Mouse (Mus musculus): ENCODE measurements around the gene Pafah1b3.
"Not testable (repeated sequence)": the region's sequence is repeated elsewhere in the genome, so short reads cannot be mapped to it uniquely, and the experiment has no call there.

Gene Pafah1b3

DNA sequence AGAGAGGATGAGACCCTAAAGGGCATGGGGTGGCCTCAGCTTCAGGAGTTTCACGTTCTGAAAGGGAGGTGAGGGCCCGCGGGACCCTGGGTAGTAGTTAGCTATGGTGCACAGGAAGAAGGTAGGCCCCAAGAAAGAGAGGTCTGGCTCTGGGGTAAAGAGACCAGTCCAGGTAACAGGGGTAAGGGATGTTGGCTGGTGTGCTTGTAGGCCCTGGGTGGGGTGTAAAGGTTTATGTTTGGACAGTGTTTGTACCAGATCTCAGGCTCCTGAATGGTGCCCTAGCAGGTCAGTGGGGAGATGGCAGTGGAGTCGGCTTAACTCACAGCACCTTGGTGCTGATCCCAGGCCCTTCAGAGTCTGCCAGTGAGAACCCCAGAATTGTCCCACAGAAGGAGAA is 28.8 kb downstream of the Pafah1b3 start:
- DNase-seq (ENCODE audit: low spot score in 2 of 2): peak in 1 of 2 experiments; percentile 14

GRCm38 (mm10) chr7:25268588-25268987 is 29.2 kb downstream of the Pafah1b3 start:
- DNase-seq (ENCODE audit: low spot score in 2 of 2): no peak

GRCm38 (mm10) chr7:25267751-25268463 is 29.9 kb downstream of the Pafah1b3 start:
- peak; percentile 100 for DNase-seq (ENCODE audit: low spot score in 2 of 2)

DNA sequence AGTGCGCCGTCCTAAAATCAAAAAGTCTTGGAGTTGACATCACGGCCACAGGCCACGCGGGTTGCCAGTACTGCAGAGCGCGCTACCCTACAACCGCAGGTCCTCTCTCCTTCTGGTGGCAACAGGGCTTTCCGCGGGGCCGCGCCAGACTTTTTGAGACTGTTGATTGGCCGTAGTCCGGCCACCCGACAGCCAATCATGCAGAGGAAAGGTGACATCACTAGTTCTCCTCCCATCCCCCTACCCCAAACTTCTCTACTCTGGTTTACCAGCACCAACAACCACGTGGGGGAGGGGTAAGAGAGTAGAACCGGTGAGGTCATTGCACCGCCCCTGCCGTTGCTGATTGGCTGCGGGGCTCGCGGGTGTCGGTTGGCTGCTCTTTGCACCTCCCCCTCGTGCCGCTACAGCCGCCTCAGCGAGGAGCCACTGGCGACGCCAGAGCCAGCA is 30.5 kb downstream of the Pafah1b3 start, which contains the start of gene Cic:
Cic (plus strand) TSS at position 404 of the 450 bp plus-strand sequence.
- DNase-seq (ENCODE audit: low spot score in 2 of 2): peak; percentile 100

DNA sequence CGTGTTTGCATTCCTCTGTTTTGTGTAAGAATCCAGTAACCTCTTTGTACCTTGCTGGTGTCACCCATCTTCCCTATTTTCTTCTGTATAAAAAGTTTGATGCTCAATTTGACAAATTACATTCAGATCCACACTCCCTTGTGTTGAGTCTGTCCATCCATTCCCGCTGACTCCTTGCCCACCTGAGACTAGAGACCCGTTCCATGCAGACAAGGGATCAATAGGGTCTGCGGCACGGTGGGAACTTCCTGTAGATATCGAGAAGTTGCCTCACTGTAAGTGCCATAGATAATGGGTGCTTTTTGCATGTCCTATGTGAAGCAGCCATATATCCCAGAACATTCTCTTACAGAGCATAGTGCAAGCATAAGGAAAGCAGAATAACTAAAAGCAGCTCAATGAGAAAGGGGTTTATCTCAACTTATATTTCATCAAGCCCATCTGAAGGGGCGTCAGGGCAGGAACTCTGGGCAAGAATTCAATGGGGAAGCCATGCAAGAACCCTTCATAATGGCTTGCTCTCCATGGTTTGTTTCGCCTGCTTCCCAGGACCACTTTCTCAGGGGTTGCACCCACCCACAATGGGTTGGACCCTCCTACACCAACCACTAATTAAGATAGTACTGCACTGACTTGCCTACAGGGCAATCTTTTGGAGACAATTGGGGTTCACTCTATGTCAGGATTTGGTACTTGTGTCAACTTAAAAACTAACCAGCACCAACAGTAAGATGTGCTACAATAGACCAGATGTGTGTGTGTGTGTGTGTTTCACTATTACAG is 31.4 kb downstream of the Pafah1b3 start:
- peak in 1 of 2 experiments; percentile 15 for DNase-seq (ENCODE audit: low spot score in 2 of 2)

GRCm38 (mm10) chr7:25265743-25266142 is 32.0 kb downstream of the Pafah1b3 start:
- not testable (repeated sequence) for DNase-seq (ENCODE audit: low spot score in 2 of 2)

GRCm38 (mm10) chr7:25263968-25264870 is 33.6 kb downstream of the Pafah1b3 start:
- no peak for DNase-seq (ENCODE audit: low spot score in 2 of 2)

- DNase-seq (ENCODE audit: low spot score in 2 of 2): no peak
Measured at GRCm38 (mm10) chr7:25261896-25262295, 35.9 kb downstream of the Pafah1b3 start.

- DNase-seq (ENCODE audit: low spot score in 2 of 2): no peak
Measured at GRCm38 (mm10) chr7:25251822-25252221, 46.0 kb downstream of the Pafah1b3 start.

- peak; percentile 79 to 81 for DNase-seq (ENCODE audit: low spot score in 2 of 2)
Measured at GRCm38 (mm10) chr7:25251071-25251791, 46.6 kb downstream of the Pafah1b3 start.

GRCm38 (mm10) chr7:25250141-25250972 is 47.4 kb downstream of the Pafah1b3 start, which contains the start of gene Erf:
Gene Erf (minus strand): TSS chr7:25250761.
- peak; percentile 93 to 96 for DNase-seq (ENCODE audit: low spot score in 2 of 2)

DNA sequence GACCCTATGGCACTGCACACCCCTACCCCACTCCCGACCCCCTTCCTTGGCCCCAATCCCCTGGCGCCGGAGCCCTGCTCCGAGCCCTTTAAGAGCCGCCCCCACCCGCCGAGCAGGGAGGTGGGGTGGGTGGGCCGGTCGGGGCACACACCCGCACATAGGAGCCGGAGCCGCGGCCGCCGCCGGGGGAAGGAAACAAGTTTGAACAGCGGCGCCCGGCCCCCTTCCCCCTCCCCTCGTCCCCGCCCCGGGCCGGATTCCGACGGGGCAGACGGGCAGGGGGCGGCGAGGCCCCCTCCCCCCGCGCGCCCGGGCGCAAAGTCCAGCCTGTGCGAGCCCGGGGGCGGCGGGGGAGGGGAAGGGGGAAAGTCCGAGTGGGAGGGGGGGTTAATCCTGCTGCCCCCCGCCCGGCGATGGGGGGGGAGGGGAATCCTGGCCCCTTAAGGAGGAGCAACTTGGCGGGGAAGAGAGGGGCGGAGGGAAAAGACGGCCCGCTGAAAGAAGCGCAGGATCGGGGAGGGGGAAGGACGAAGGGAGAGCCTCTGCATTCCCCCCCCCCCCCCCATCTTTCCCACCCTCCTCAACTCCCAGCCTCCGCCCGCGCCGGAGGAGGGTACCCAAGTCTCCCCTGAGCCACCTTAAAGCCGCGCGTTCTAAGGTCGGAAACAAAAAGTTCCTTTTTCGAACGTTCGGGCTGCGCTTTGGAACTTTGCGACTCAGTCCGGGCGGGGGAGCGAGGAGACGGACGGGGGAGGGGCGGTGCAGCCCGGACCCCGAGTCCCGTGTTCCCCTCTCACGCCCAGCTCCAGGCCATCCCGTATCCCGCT is 48.3 kb downstream of the Pafah1b3 start:
- peak; percentile 80 for DNase-seq (ENCODE audit: low spot score in 2 of 2)

- no peak for DNase-seq (ENCODE audit: low spot score in 2 of 2)
Measured at GRCm38 (mm10) chr7:25248846-25249313, 48.9 kb downstream of the Pafah1b3 start.

GRCm38 (mm10) chr7:25248018-25248647 is 49.7 kb downstream of the Pafah1b3 start:
- DNase-seq (ENCODE audit: low spot score in 2 of 2): peak; percentile 66 to 67

GRCm38 (mm10) chr7:25247498-25247897 is 50.3 kb downstream of the Pafah1b3 start:
- no peak for DNase-seq (ENCODE audit: low spot score in 2 of 2)

DNA sequence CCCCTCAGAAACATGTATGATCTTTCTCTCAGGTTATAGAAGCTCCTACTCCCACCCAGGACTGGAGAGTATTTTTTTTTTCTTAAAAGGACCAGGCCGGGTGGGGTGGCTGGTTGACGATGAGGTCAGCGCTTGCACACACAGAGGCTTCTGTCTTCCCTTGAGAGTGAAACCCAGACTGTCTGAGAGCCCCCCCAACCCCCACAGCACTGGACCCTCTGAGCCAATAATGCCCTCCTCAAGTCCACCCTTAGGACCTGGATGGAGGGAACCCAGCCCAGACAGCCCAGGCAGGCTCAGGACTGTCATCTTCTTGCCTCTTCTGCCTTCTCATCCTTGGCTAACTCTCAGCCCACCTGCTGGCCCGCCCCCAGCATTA is 51.0 kb downstream of the Pafah1b3 start:
- no peak for DNase-seq (ENCODE audit: low spot score in 2 of 2)

- DNase-seq (ENCODE audit: low spot score in 2 of 2): no peak
Measured at GRCm38 (mm10) chr7:25246079-25246758, 51.6 kb downstream of the Pafah1b3 start.

Measured in heart, adult 9 months (tissue).